ENCODE assay signal across 8 mouse cellular contexts in genomic region chrX:93631657-93632449, GRCm38 (mm10). TPM values are rescaled to one million over a fixed set of nuclear protein-coding genes. Genes with fewer than 3 reads are reported as not detected.
DNase-seq lines count a peak whose midpoint lies in the region; ATAC-seq and TF ChIP-seq lines count a peak whose summit lies in the region.

Gene Pola1 (minus strand): TSS chrX:93632155.

- H3K27ac ChIP-seq in CH12.LX (ENCODE audit: insufficient read depth, low read depth), result peak within 1 kb of the TSS; percentile 60
- peak within 1 kb of the TSS; percentile 31; the same call in 1 of the 2 replicates for H3K27ac ChIP-seq in forebrain, embryonic 12.5 days
- peak within 1 kb of the TSS; percentile 62 for H3K27ac ChIP-seq in liver, postnatal 0 days (ENCODE audit: low read depth)
- no peak within 1 kb of the TSS for H3K27ac ChIP-seq in neural tube, embryonic 14.5 days (ENCODE audit: low read depth, low read length)

- H3K4me3 ChIP-seq in CH12.LX (replicated peaks in 1 of 3; ENCODE audit: low read depth in 2 of 3, low read length in 2 of 3, poor library complexity in 1 of 3), result peak within 1 kb of the TSS; percentile 63 to 94 (median 64)
- peak within 1 kb of the TSS; percentile 49 for H3K4me3 ChIP-seq in forebrain, embryonic 12.5 days (replicated peaks)
- H3K4me3 ChIP-seq in liver, postnatal 0 days (ENCODE audit: low read depth, low read length), result peak within 1 kb of the TSS; percentile 74
- H3K4me3 ChIP-seq in neural tube, embryonic 14.5 days (ENCODE audit: low read depth, low read length), result peak within 1 kb of the TSS; percentile 45

- peaks cover 0 to 3% of the 10 kb centered on the region in 2 experiments; a peak in 1 of 4 replicates for H3K4me1 ChIP-seq in CH12.LX (ENCODE audit: control insufficient read depth in 1 of 2, insufficient read depth in 2 of 2)
- H3K4me1 ChIP-seq in forebrain, embryonic 12.5 days, result peaks cover 7% of the 10 kb centered on the region; the same call in 1 of the 2 replicates
- peaks cover 4% of the 10 kb centered on the region; the same call in 1 of the 2 replicates for H3K4me1 ChIP-seq in liver, postnatal 0 days (ENCODE audit: insufficient read depth)
- no peaks in the 10 kb centered on the region for H3K4me1 ChIP-seq in neural tube, embryonic 14.5 days (ENCODE audit: control insufficient read depth, insufficient read depth, low read length)

- 17% methylated on average over 53 of the region's 53 CpGs for WGBS in forebrain, embryonic 12.5 days
- 26% methylated on average over 53 of the region's 53 CpGs for WGBS in large intestine, adult 2 months
- 20% methylated on average over 53 of the region's 53 CpGs for WGBS in liver, postnatal 0 days (ENCODE audit: insufficient replicate concordance)
- WGBS in neural tube, embryonic 14.5 days, result 18% methylated on average over 53 of the region's 53 CpGs

- H3K9ac ChIP-seq in CH12.LX (ENCODE audit: insufficient read depth, low read depth), result peak within 1 kb of the TSS; percentile 83
- peak within 1 kb of the TSS; percentile 51 for H3K9ac ChIP-seq in forebrain, embryonic 12.5 days
- H3K9ac ChIP-seq in liver, postnatal 0 days (replicated peaks), result peak within 1 kb of the TSS; percentile 66
- H3K9ac ChIP-seq in neural tube, embryonic 14.5 days (replicated peaks; ENCODE audit: low read depth, low read length), result peak within 1 kb of the TSS; percentile 18

- H3K36me3 ChIP-seq in CH12.LX (replicated peaks in 1 of 2; ENCODE audit: control insufficient read depth in 1 of 2, insufficient read depth in 1 of 2, low read length in 1 of 2), result no peaks in the 10 kb centered on the region
- no peaks in the 10 kb centered on the region for H3K36me3 ChIP-seq in forebrain, embryonic 12.5 days (replicated peaks)
- no peaks in the 10 kb centered on the region for H3K36me3 ChIP-seq in liver, postnatal 0 days (replicated peaks; ENCODE audit: insufficient read depth, low read length)
- H3K36me3 ChIP-seq in neural tube, embryonic 14.5 days (ENCODE audit: control insufficient read depth, insufficient read depth, low read length), result no peaks in the 10 kb centered on the region

- intact Hi-C loops in heart, postnatal 10 days (cut with DNase I), result no loop called here

- dilution Hi-C loops in CH12.LX (cut with MboI; ENCODE audit: extremely low pct_ligation_motif_present, extremely low pct_unique_long_range_greater_than_20kb, low sequenced_read_pairs), result no loop called here

- no peaks in the 10 kb centered on the region for H3K9me3 ChIP-seq in CH12.LX (replicated peaks; ENCODE audit: low read length)
- H3K9me3 ChIP-seq in forebrain, embryonic 12.5 days, result no peaks in the 10 kb centered on the region
- no peaks in the 10 kb centered on the region for H3K9me3 ChIP-seq in liver, postnatal 0 days (ENCODE audit: low read length)
- no peaks in the 10 kb centered on the region for H3K9me3 ChIP-seq in neural tube, embryonic 14.5 days (ENCODE audit: control insufficient read depth, low read length)

- peak within 1 kb of the TSS; percentile 67; the same call in 1 of the 2 replicates for H3K4me2 ChIP-seq in CH12.LX (ENCODE audit: insufficient read depth, low read depth, poor library complexity, severe bottlenecking)
- H3K4me2 ChIP-seq in forebrain, embryonic 12.5 days, result peak within 1 kb of the TSS; percentile 53
- peak within 1 kb of the TSS; percentile 78 for H3K4me2 ChIP-seq in liver, postnatal 0 days (ENCODE audit: low read depth, low read length)
- peak within 1 kb of the TSS; percentile 45 for H3K4me2 ChIP-seq in neural tube, embryonic 14.5 days (ENCODE audit: low read depth, low read length)

- H3K27me3 ChIP-seq in CH12.LX (replicated peaks), result no peaks in the 10 kb centered on the region
- H3K27me3 ChIP-seq in forebrain, embryonic 12.5 days, result no peaks in the 10 kb centered on the region
- H3K27me3 ChIP-seq in liver, postnatal 0 days (ENCODE audit: insufficient read depth, low read length), result no peaks in the 10 kb centered on the region
- no peaks in the 10 kb centered on the region for H3K27me3 ChIP-seq in neural tube, embryonic 14.5 days (ENCODE audit: control insufficient read depth, insufficient read depth, low read length)

- TF ChIP-seq POLR2A in CH12.LX (IDR thresholded peaks at IDR 0.05; ENCODE audit: low read depth, low read length), result peak; percentile 73

- no peak for TF ChIP-seq CTCF in CH12.LX (conservative IDR thresholded peaks at IDR 0.05 in 1 of 2, IDR thresholded peaks at IDR 0.05 in 1 of 2; ENCODE audit: low read depth in 2 of 2, low read length in 2 of 2)
- no peak for TF ChIP-seq CTCF in liver, postnatal 0 days (IDR thresholded peaks at IDR 0.05; ENCODE audit: low read depth)

- TF ChIP-seq RAD21 in CH12.LX (IDR thresholded peaks at IDR 0.05; ENCODE audit: low read depth, low read length), result no peak

- H3K79me2 ChIP-seq in CH12.LX (replicated peaks; ENCODE audit: control insufficient read depth, extremely low read depth, insufficient read depth, poor library complexity, severe bottlenecking), result peaks cover 32% of the 10 kb centered on the region

- DNase-seq in CH12.LX (ENCODE audit: extremely low read depth), result peak; percentile 77
- DNase-seq in c-Kit-positive CD71-positive TER-119-negative erythroid progenitor cells, embryonic 14.5 days (ENCODE audit: low read depth), result peak; percentile 67
- peak; percentile 90 for DNase-seq in heart, postnatal 10 days
- DNase-seq in large intestine, adult 2 months (ENCODE audit: low read depth, low spot score), result peak; percentile 36
- DNase-seq in liver, postnatal 0 days, result peak; percentile 86
- DNase-seq in testis, postnatal 10 days (ENCODE audit: low spot score), result peak; percentile 84

- TF ChIP-seq EP300 in CH12.LX (IDR thresholded peaks at IDR 0.05; ENCODE audit: low read length), result no peak
- TF ChIP-seq EP300 in liver, postnatal 0 days (IDR thresholded peaks at IDR 0.05; ENCODE audit: low read depth), result 0 out of 2 replicates have a peak, but pooled peaks have one; percentile 23

- ATAC-seq in forebrain, embryonic 12.5 days (ENCODE audit: low FRiP score), result peak; percentile 98
- ATAC-seq in liver, postnatal 0 days, result peak; percentile 100
- peak; percentile 100 for ATAC-seq in neural tube, embryonic 14.5 days (ENCODE audit: low read depth)

- in situ Hi-C loops in CH12.LX (cut with MboI; ENCODE audit: low pct_ligation_motif_present, low pct_unique_long_range_greater_than_20kb, low sequenced_read_pairs), result no loop called here

TF ChIP-seq in CH12.LX, 34 proteins besides CTCF, POLR2A, EP300 and RAD21:
- TF ChIP-seq TCF12 (IDR thresholded peaks at IDR 0.05; ENCODE audit: low read depth, low read length) (peak; percentile 42; the same call in 1 of the 2 replicates), GABPA (IDR thresholded peaks at IDR 0.05; ENCODE audit: insufficient replicate concordance, low read depth, low read length) (no peak), TBP (conservative IDR thresholded peaks at IDR 0.05; ENCODE audit: low read depth, low read length) (0 out of 2 replicates have a peak, but pooled peaks have one; percentile 27), UBTF (IDR thresholded peaks at IDR 0.05; ENCODE audit: low read depth, low read length) (no peak), CHD1 (IDR thresholded peaks at IDR 0.05; ENCODE audit: low read depth, low read length) (0 out of 2 replicates have a peak, but pooled peaks have one; percentile 13), E2F4 (IDR thresholded peaks at IDR 0.05; ENCODE audit: insufficient replicate concordance, low read depth, low read length) (peak; percentile 95), NELFE (IDR thresholded peaks at IDR 0.05; ENCODE audit: low read depth, low read length) (peak; percentile 31; the same call in 1 of the 2 replicates), MEF2A (IDR thresholded peaks at IDR 0.05; ENCODE audit: borderline replicate concordance, low read depth, low read length) (no peak), ELF1 (IDR thresholded peaks at IDR 0.05; ENCODE audit: low read depth, low read length) (peak; percentile 88), KAT2A (IDR thresholded peaks at IDR 0.05; ENCODE audit: insufficient replicate concordance, low read length) (peak; percentile 78; the same call in 1 of the 2 replicates), BHLHE40 (IDR thresholded peaks at IDR 0.05; ENCODE audit: low read depth, low read length) (0 out of 2 replicates have a peak, but pooled peaks have one; percentile 17), ZKSCAN1 (IDR thresholded peaks at IDR 0.05; ENCODE audit: borderline replicate concordance, low read depth, low read length) (no peak), MAX (IDR thresholded peaks at IDR 0.05; ENCODE audit: low read length) (0 out of 2 replicates have a peak, but pooled peaks have one; percentile 21), MXI1 (IDR thresholded peaks at IDR 0.05; ENCODE audit: low read depth, low read length) (peak; percentile 62), HCFC1 (IDR thresholded peaks at IDR 0.05; ENCODE audit: low read depth, low read length) (peak; percentile 70), CHD2 (IDR thresholded peaks at IDR 0.05; ENCODE audit: low read length) (peak; percentile 65; the same call in 1 of the 2 replicates), SIN3A (IDR thresholded peaks at IDR 0.05; ENCODE audit: low read length) (peak; percentile 59; the same call in 1 of the 2 replicates), NRF1 (IDR thresholded peaks at IDR 0.05; ENCODE audit: low read depth, low read length) (peak; percentile 77)

RNA-seq across cellular contexts. Expression of gene Pola1, which starts in this region (rescaled TPM):
- 29.6 and 33.9 TPM in 2 replicates for total RNA-seq in CH12.LX (2012; rRNA removed)
- 38.0 and 47.0 TPM in 2 replicates for total RNA-seq in CH12.LX (2014; rRNA removed)
- 29.3 and 33.5 TPM in 2 replicates for polyA plus RNA-seq in CH12.LX (2012; ENCODE audit: insufficient read length, low read depth)
- polyA plus RNA-seq in forebrain, embryonic 12.5 days (2016; fragmentation: Nextera tagmentation; extraction: Ambion mirVana), result 23.6 and 23.9 TPM in 2 replicates
- total RNA-seq in heart, postnatal 10 days (2021), result 10 to 100 TPM; 10.4 to 11.6 TPM
- polyA plus RNA-seq in large intestine, adult 2 months (2012; rRNA removed), result 1.1 and 1.2 TPM in 2 replicates
- 4.6 and 5.3 TPM in 2 replicates for polyA plus RNA-seq in liver, postnatal 0 days (2015; fragmentation: Nextera tagmentation; extraction: Ambion mirVana)
- polyA plus RNA-seq in neural tube, embryonic 14.5 days (2014; fragmentation: Nextera tagmentation; extraction: Ambion mirVana), result 4.5 and 4.6 TPM in 2 replicates

Comparison
In these comparisons a context has a peak if more than half of its experiments do, and no peak if none do; other contexts are left out.
1. DNase-seq: peak in every context shown above with its lines; median percentile 90 in heart, postnatal 10 days; 86 in liver, postnatal 0 days; 84 in testis, postnatal 10 days; 77 in CH12.LX; 67 in c-Kit-positive CD71-positive TER-119-negative erythroid progenitor cells, embryonic 14.5 days; 36 in large intestine, adult 2 months.
2. H3K9ac ChIP-seq: peak in every context shown above with its lines; median percentile 83 in CH12.LX; 66 in liver, postnatal 0 days; 51 in forebrain, embryonic 12.5 days; 18 in neural tube, embryonic 14.5 days.